Mouse (Mus musculus): ENCODE measurements around the gene Dgkh. TPM values are rescaled to one million over a fixed set of nuclear protein-coding genes. Genes with fewer than 3 reads are reported as not detected.

Gene Dgkh
- polyA plus RNA-seq, 1 experiment from 2014 or later = 0.86 TPM

DNA sequence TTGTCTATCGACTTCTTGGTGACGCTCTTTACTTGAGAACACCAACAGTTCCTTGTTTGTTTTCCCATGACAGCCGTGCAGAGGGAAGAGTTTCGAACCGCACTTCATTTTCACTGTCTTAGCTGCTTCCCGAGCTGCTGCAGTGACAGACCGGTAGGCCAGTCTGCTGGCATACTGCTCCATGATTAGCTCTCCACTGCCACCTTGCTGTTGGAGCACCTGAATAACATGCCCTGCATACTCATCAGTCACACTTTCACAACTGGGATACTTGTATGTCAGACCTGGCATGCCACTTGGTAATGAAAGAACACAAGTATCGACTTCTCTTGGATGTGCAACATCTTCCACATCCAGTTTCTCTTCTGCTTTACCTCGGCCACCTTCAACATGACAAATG, 221.9 kb downstream of the Dgkh start:
- no peak overlapping the region for H3K4me3 ChIP-seq (ENCODE audit: low read depth, low read length)
- TF ChIP-seq EP300 (optimal IDR thresholded peaks at IDR 0.05) (no peak), CTCF (IDR thresholded peaks at IDR 0.05; ENCODE audit: low read depth) (peak; percentile 65)
- peak; percentile 32 for DNase-seq (ENCODE audit: low spot score)
- no peaks in the 10 kb centered on the region for H3K27me3 ChIP-seq (ENCODE audit: control insufficient read depth, insufficient read depth, low read length)
- no peak overlapping the region for H3K27ac ChIP-seq (replicated peaks)
- no peak for ATAC-seq (ENCODE audit: low FRiP score, low TSS enrichment)
- no peaks in the 10 kb centered on the region for H3K9me3 ChIP-seq (ENCODE audit: control insufficient read depth, low read length)
- no peaks in the 10 kb centered on the region for H3K4me1 ChIP-seq (replicated peaks; ENCODE audit: control insufficient read depth, insufficient read depth)
- WGBS = 76% methylated on average over 9 of the region's 9 CpGs
- no peak overlapping the region for H3K9ac ChIP-seq (ENCODE audit: low read length)
- H3K36me3 ChIP-seq (ENCODE audit: control insufficient read depth, insufficient read depth, low read length) = peaks cover 17% of the 10 kb centered on the region
- no peak overlapping the region for H3K4me2 ChIP-seq (replicated peaks; ENCODE audit: low read depth)

DNA sequence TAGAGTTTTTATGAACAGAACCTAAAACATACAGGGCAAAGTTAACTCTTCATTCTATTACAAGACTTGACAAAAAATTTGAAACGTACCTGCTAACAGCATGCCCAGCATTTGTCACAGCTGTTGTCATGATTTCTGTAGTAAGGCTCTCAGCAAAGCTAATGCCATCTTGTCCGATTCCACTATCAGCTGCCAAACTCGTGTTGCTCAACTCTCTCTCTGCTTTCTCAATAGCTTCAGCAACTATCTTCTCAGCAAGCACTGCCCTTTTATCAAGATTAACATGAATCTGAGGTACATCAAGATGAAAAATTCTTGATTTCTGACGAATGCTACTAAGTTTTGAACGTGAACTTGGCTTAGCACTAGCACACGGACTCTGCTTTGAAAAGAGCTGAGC, 222.8 kb downstream of the Dgkh start:
- DNase-seq (ENCODE audit: low spot score) (no peak), ATAC-seq (ENCODE audit: low FRiP score, low TSS enrichment) (no peak)
- Histone ChIP-seq H3K4me1 (replicated peaks; ENCODE audit: control insufficient read depth, insufficient read depth) (no peaks in the 10 kb centered on the region), H3K27ac (replicated peaks) (no peak overlapping the region), H3K9me3 (ENCODE audit: control insufficient read depth, low read length) (no peaks in the 10 kb centered on the region), H3K36me3 (ENCODE audit: control insufficient read depth, insufficient read depth, low read length) (peaks cover 17% of the 10 kb centered on the region), H3K4me2 (replicated peaks; ENCODE audit: low read depth) (no peak overlapping the region), H3K9ac (ENCODE audit: low read length) (no peak overlapping the region), H3K4me3 (ENCODE audit: low read depth, low read length) (no peak overlapping the region), H3K27me3 (ENCODE audit: control insufficient read depth, insufficient read depth, low read length) (no peaks in the 10 kb centered on the region)
- 92% methylated on average over 6 of the region's 6 CpGs for WGBS
- TF ChIP-seq EP300 (optimal IDR thresholded peaks at IDR 0.05) (no peak), CTCF (IDR thresholded peaks at IDR 0.05; ENCODE audit: low read depth) (no peak)

Other genes starting within 250 kb of the Dgkh start
- gene Akap11, start 196.0 kb downstream of the Dgkh start, polyA plus RNA-seq (2015; fragmentation: Nextera tagmentation; extraction: Ambion mirVana) = 6.0 TPM in 2 replicates
- 10.5 and 11.7 TPM in 2 replicates for gene Vwa8, start 116.3 kb upstream of the Dgkh start, polyA plus RNA-seq (2015; fragmentation: Nextera tagmentation; extraction: Ambion mirVana)

All from stomach, postnatal 0 days (tissue).